Mouse (Mus musculus) limb, embryonic 14.5 days (tissue): ENCODE measurements around the gene Pdgfra. TPM values are rescaled to one million over a fixed set of nuclear protein-coding genes. Genes with fewer than 3 reads are reported as not detected.

ENCODE experiments used
- ATAC-seq: fragments of 200-750 bp; cut with Nextera tagmentation; 2 replicates; pipeline ENCODE4 v1.8.0; 2017; ENCODE audit warnings: low read depth, moderate number of reproducible peaks, moderate TSS enrichment; ENCODE audit not compliant: low FRiP score
- DNase-seq: peaks from one replicate; pipeline ENCODE4 v3.0.0-alpha.2; 2015; ENCODE audit warnings: low spot score
- H3K27ac ChIP-seq: fragments of 300-500 bp; sonication (generic); replicated peaks from 2 replicates; pipeline ENCODE4 v1.5.1; 2014; ENCODE audit warnings: low read depth, mild to moderate bottlenecking, low read length, moderate library complexity, mixed read lengths
- H3K27me3 ChIP-seq: fragments of 300-500 bp; sonication (generic); 2 replicates; pipeline ENCODE4 v1.6.1; 2014; ENCODE audit warnings: low read length, mixed read lengths; ENCODE audit not compliant: control insufficient read depth, insufficient read depth
- H3K36me3 ChIP-seq: fragments of 300-500 bp; sonication (generic); 2 replicates; pipeline ENCODE4 v1.6.1; 2014; ENCODE audit warnings: mild to moderate bottlenecking, low read length, moderate library complexity, mixed read lengths; ENCODE audit not compliant: control insufficient read depth, insufficient read depth
- H3K4me1 ChIP-seq: fragments of 300-500 bp; sonication (generic); 2 replicates; pipeline ENCODE4 v1.6.1; 2014; ENCODE audit warnings: antibody characterized with exemption, low read length, mixed read lengths; ENCODE audit not compliant: control insufficient read depth, insufficient read depth
- H3K4me2 ChIP-seq: fragments of 300-500 bp; sonication (generic); replicated peaks from 2 replicates; pipeline ENCODE4 v1.6.1; 2014; ENCODE audit warnings: low read depth, mild to moderate bottlenecking, low read length, moderate library complexity; ENCODE audit not compliant: severe bottlenecking
- H3K4me3 ChIP-seq: fragments of 300-500 bp; sonication (generic); replicated peaks from 2 replicates; pipeline ENCODE4 v1.5.1; 2014; ENCODE audit warnings: low read length
- H3K9ac ChIP-seq: fragments of 300-500 bp; sonication (generic); 2 replicates; pipeline ENCODE4 v1.6.1; 2014; ENCODE audit warnings: mild to moderate bottlenecking, low read depth, low read length, moderate library complexity; ENCODE audit not compliant: severe bottlenecking
- H3K9me3 ChIP-seq: fragments of 300-500 bp; sonication (generic); 2 replicates; pipeline ENCODE4 v1.6.1; 2016; ENCODE audit warnings: low read length; ENCODE audit not compliant: control insufficient read depth
- POLR2A ChIP-seq: fragments of 200-500 bp; IDR thresholded peaks from 2 replicates; pipeline ENCODE4 v1.8.0; 2012; ENCODE audit warnings: inconsistent platforms, mild to moderate bottlenecking, moderate library complexity, borderline replicate concordance; ENCODE audit not compliant: insufficient read depth, insufficient read length; ENCODE audit errors: extremely low read depth
- WGBS: fragments of 180-500 bp; shearing (Covaris S2); extraction: QIAGEN DNeasy Blood & Tissue Kit; methylation state at CpG from one replicate; pipeline ENCODE4 v1.1.7; 2014; 5-methylcytosine and 5-hydroxymethylcytosine counted together
- polyA plus RNA-seq, 2 experiments: library from polyadenylated mRNA; depleted of rRNA in 1 of 2; stranded (reverse) in 1 of 2; unstranded in 1 of 2; fragments of >200 nt; fragmentation: Nextera tagmentation in 1 of 2; extraction: Ambion mirVana in 1 of 2; gene quantifications; 2 replicates each; pipeline versions ENCODE4 v1.2.1 to v1.2.3; 2012 to 2014

Pdgfra gene
- polyA plus RNA-seq, 2 experiments = 115 to 122 TPM

- Histone ChIP-seq H3K4me1 (no peaks in the 10 kb centered on the region), H3K4me3 (no peak overlapping the region), H3K9me3 (no peaks in the 10 kb centered on the region), H3K27me3 (no peaks in the 10 kb centered on the region), H3K27ac (no peak overlapping the region), H3K9ac (no peak overlapping the region), H3K36me3 (peaks cover 94% of the 10 kb centered on the region), H3K4me2 (no peak overlapping the region)
- ATAC-seq (no peak), DNase-seq (no peak)
- WGBS = 90% methylated on average over 5 of the region's 5 CpGs
- no peak for TF ChIP-seq POLR2A
Measured at GRCm38 (mm10) chr5:75193107-75193506, 41.0 kb downstream of the Pdgfra start.

- peaks cover 76% of the 10 kb centered on the region for H3K36me3 ChIP-seq
- ATAC-seq = no peak
- DNase-seq = no peak
- 82% methylated on average over 8 of the region's 8 CpGs for WGBS
- H3K27me3 ChIP-seq = no peaks in the 10 kb centered on the region
- H3K4me3 ChIP-seq = no peak overlapping the region
- H3K9ac ChIP-seq = no peak overlapping the region
- H3K9me3 ChIP-seq = no peaks in the 10 kb centered on the region
- TF ChIP-seq POLR2A = no peak
- no peak overlapping the region for H3K4me2 ChIP-seq
- H3K4me1 ChIP-seq = no peaks in the 10 kb centered on the region
- H3K27ac ChIP-seq = no peak overlapping the region
Measured at GRCm38 (mm10) chr5:75198413-75198812, 46.3 kb downstream of the Pdgfra start.

- H3K4me1 ChIP-seq = no peaks in the 10 kb centered on the region
- no peak for DNase-seq
- no peak overlapping the region for H3K9ac ChIP-seq
- 61% methylated on average over 9 of the region's 9 CpGs for WGBS
- no peak overlapping the region for H3K4me3 ChIP-seq
- no peaks in the 10 kb centered on the region for H3K27me3 ChIP-seq
- no peaks in the 10 kb centered on the region for H3K9me3 ChIP-seq
- H3K36me3 ChIP-seq = peaks cover 63% of the 10 kb centered on the region
- no peak overlapping the region for H3K4me2 ChIP-seq
- no peak overlapping the region for H3K27ac ChIP-seq
- ATAC-seq = no peak
- no peak for TF ChIP-seq POLR2A
Measured at GRCm38 (mm10) chr5:75199698-75200365, 47.7 kb downstream of the Pdgfra start.

- TF ChIP-seq POLR2A = no peak
- ATAC-seq (peak; percentile 5; the same call in 1 of the 2 replicates), DNase-seq (no peak)
- Histone ChIP-seq H3K27ac (no peak overlapping the region), H3K4me3 (no peak overlapping the region), H3K36me3 (peaks cover 58% of the 10 kb centered on the region), H3K9me3 (no peaks in the 10 kb centered on the region), H3K4me1 (no peaks in the 10 kb centered on the region), H3K4me2 (no peak overlapping the region), H3K27me3 (no peaks in the 10 kb centered on the region), H3K9ac (no peak overlapping the region)
- 90% methylated on average over 10 of the region's 10 CpGs for WGBS
Measured at GRCm38 (mm10) chr5:75200366-75200724, 48.3 kb downstream of the Pdgfra start.

- H3K9me3 ChIP-seq = no peaks in the 10 kb centered on the region
- no peak overlapping the region for H3K4me3 ChIP-seq
- H3K36me3 ChIP-seq = no peaks in the 10 kb centered on the region
- H3K27ac ChIP-seq = no peak overlapping the region
- H3K4me1 ChIP-seq = no peaks in the 10 kb centered on the region
- no peak overlapping the region for H3K9ac ChIP-seq
- 91% methylated on average over 3 of the region's 3 CpGs for WGBS
- H3K27me3 ChIP-seq = no peaks in the 10 kb centered on the region
- ATAC-seq (no peak), DNase-seq (no peak)
- H3K4me2 ChIP-seq = no peak overlapping the region
- TF ChIP-seq POLR2A = no peak
Measured at GRCm38 (mm10) chr5:75207905-75208304, 55.8 kb downstream of the Pdgfra start.

GRCm38 (mm10) chr5:75209966-75210365 lies 57.9 kb downstream of the Pdgfra start:
- Histone ChIP-seq H3K4me1 (no peaks in the 10 kb centered on the region), H3K27me3 (no peaks in the 10 kb centered on the region), H3K27ac (no peak overlapping the region), H3K9me3 (no peaks in the 10 kb centered on the region), H3K36me3 (no peaks in the 10 kb centered on the region), H3K9ac (no peak overlapping the region), H3K4me3 (no peak overlapping the region), H3K4me2 (no peak overlapping the region)
- TF ChIP-seq POLR2A = no peak
- DNase-seq = peak; percentile 68
- 5% methylated on average over 1 of the region's 1 CpGs for WGBS
- no peak for ATAC-seq
